8 mouse cellular contexts compared by ENCODE assay signal in genomic region chr1:180404706-180405105, GRCm38 (mm10).
DNase-seq lines count a peak whose midpoint lies in the region; ATAC-seq and TF ChIP-seq lines count a peak whose summit lies in the region.

No protein-coding gene starts in this region.

- peak overlapping the region; percentile 36 for H3K4me2 ChIP-seq in lung, embryonic 15.5 days
- no peak overlapping the region for H3K4me2 ChIP-seq in hindbrain, embryonic 13.5 days
- 0 out of 2 replicates have a peak overlapping the region, but pooled peaks have one; percentile 6 for H3K4me2 ChIP-seq in liver, postnatal 0 days (ENCODE audit: low read depth, low read length)

- no peak for TF ChIP-seq CTCF in cerebellum, adult 2 months (IDR thresholded peaks at IDR 0.05; ENCODE audit: borderline replicate concordance, insufficient read depth, low read depth, low read length)
- TF ChIP-seq CTCF in liver, postnatal 0 days (IDR thresholded peaks at IDR 0.05; ENCODE audit: low read depth), result no peak

- TF ChIP-seq POLR2A in cerebellum, adult 2 months (IDR thresholded peaks at IDR 0.05; ENCODE audit: borderline replicate concordance, insufficient read depth, low read length), result no peak

- no peaks in the 10 kb centered on the region for H3K9me3 ChIP-seq in lung, embryonic 15.5 days
- no peaks in the 10 kb centered on the region for H3K9me3 ChIP-seq in hindbrain, embryonic 13.5 days
- H3K9me3 ChIP-seq in liver, postnatal 0 days (ENCODE audit: low read length), result no peaks in the 10 kb centered on the region

- ATAC-seq in lung, embryonic 15.5 days (ENCODE audit: borderline replicate concordance, extremely low read depth, low FRiP score, low TSS enrichment), result no peak
- no peak for ATAC-seq in hindbrain, embryonic 13.5 days (ENCODE audit: low FRiP score)
- no peak for ATAC-seq in liver, postnatal 0 days
- ATAC-seq in granulocyte monocyte progenitor cell, adult 5-6 weeks (replicated peaks; ENCODE audit: poor library complexity, severe bottlenecking), result no peak

- peak overlapping the region; percentile 45; the same call in 1 of the 2 replicates for H3K27ac ChIP-seq in cerebellum, adult 2 months (ENCODE audit: insufficient read depth, low read length)
- peak overlapping the region; percentile 95 for H3K27ac ChIP-seq in lung, embryonic 15.5 days
- peak overlapping the region; percentile 60 for H3K27ac ChIP-seq in hindbrain, embryonic 13.5 days
- peak overlapping the region; percentile 82 for H3K27ac ChIP-seq in liver, postnatal 0 days (ENCODE audit: low read depth)

- H3K36me3 ChIP-seq in lung, embryonic 15.5 days, result no peaks in the 10 kb centered on the region
- H3K36me3 ChIP-seq in hindbrain, embryonic 13.5 days, result no peaks in the 10 kb centered on the region
- no peaks in the 10 kb centered on the region for H3K36me3 ChIP-seq in liver, postnatal 0 days (replicated peaks; ENCODE audit: insufficient read depth, low read length)

- no peak for DNase-seq in cerebellum, adult 2 months
- DNase-seq in cerebellum, postnatal 4 days (ENCODE audit: low spot score in 2 of 2), result no peak
- no peak for DNase-seq in lung, postnatal 10 days
- no peak for DNase-seq in liver, postnatal 0 days
- no peak for DNase-seq in right cerebral cortex, postnatal 36 days (ENCODE audit: low spot score in 2 of 2)

- WGBS in cerebellum, adult 2 months, result 71% methylated on average over 3 of the region's 3 CpGs
- 77% methylated on average over 3 of the region's 3 CpGs for WGBS in lung, embryonic 15.5 days
- WGBS in hindbrain, embryonic 13.5 days, result 91% methylated on average over 3 of the region's 3 CpGs
- WGBS in liver, postnatal 0 days (ENCODE audit: insufficient replicate concordance), result 66% methylated on average over 3 of the region's 3 CpGs

- no peak overlapping the region for H3K4me3 ChIP-seq in cerebellum, adult 2 months (replicated peaks; ENCODE audit: insufficient read depth, low read depth, low read length)
- no peak overlapping the region for H3K4me3 ChIP-seq in lung, embryonic 15.5 days
- no peak overlapping the region for H3K4me3 ChIP-seq in hindbrain, embryonic 13.5 days
- H3K4me3 ChIP-seq in liver, postnatal 0 days (ENCODE audit: low read depth, low read length), result no peak overlapping the region

- peaks cover 7% of the 10 kb centered on the region for H3K4me1 ChIP-seq in cerebellum, adult 2 months (ENCODE audit: control insufficient read depth, insufficient read depth, low read length)
- H3K4me1 ChIP-seq in lung, embryonic 15.5 days, result peaks cover 96% of the 10 kb centered on the region
- H3K4me1 ChIP-seq in hindbrain, embryonic 13.5 days (replicated peaks), result peaks cover 19% of the 10 kb centered on the region
- peaks cover 54% of the 10 kb centered on the region for H3K4me1 ChIP-seq in liver, postnatal 0 days (ENCODE audit: insufficient read depth)

- H3K27me3 ChIP-seq in cerebellum, adult 2 months (ENCODE audit: control insufficient read depth, insufficient read depth, low read length), result no peaks in the 10 kb centered on the region
- H3K27me3 ChIP-seq in lung, embryonic 15.5 days, result no peaks in the 10 kb centered on the region
- no peaks in the 10 kb centered on the region for H3K27me3 ChIP-seq in hindbrain, embryonic 13.5 days
- no peaks in the 10 kb centered on the region for H3K27me3 ChIP-seq in liver, postnatal 0 days (ENCODE audit: insufficient read depth, low read length)

- H3K9ac ChIP-seq in lung, embryonic 15.5 days, result no peak overlapping the region
- H3K9ac ChIP-seq in hindbrain, embryonic 13.5 days, result no peak overlapping the region
- no peak overlapping the region for H3K9ac ChIP-seq in liver, postnatal 0 days (replicated peaks)

- TF ChIP-seq EP300 in liver, postnatal 0 days (IDR thresholded peaks at IDR 0.05; ENCODE audit: low read depth), result no peak

Comparison
In these comparisons a context has a peak if more than half of its experiments do, and no peak if none do; other contexts are left out.
1. H3K27ac ChIP-seq: peak in every context shown above with its lines; median percentile 95 in lung, embryonic 15.5 days; 82 in liver, postnatal 0 days; 60 in hindbrain, embryonic 13.5 days; 45 in cerebellum, adult 2 months.